Mouse (Mus musculus) bone marrow, adult 2 months (tissue): ENCODE measurements at regions not wholly inside any gene's neighbourhood (a gene's known extent, or its start where the extent isn't known, plus 50 kb on each side); places are given as distances from the start of the nearest gene placed in this dataset.

Source experiments
- CTCF ChIP-seq: fragments of 200-500 bp; IDR thresholded peaks from 2 replicates; pipeline ENCODE4 v1.5.1; 2011; ENCODE audit warnings: low read length, control low read depth; ENCODE audit not compliant: control insufficient read depth, insufficient read depth
- POLR2A ChIP-seq: fragments of 200-500 bp; IDR thresholded peaks from 2 replicates; pipeline ENCODE4 v1.6.1; 2011; ENCODE audit warnings: low read depth, mild to moderate bottlenecking, control low read depth, low read length, borderline replicate concordance; ENCODE audit not compliant: control insufficient read depth

DNA sequence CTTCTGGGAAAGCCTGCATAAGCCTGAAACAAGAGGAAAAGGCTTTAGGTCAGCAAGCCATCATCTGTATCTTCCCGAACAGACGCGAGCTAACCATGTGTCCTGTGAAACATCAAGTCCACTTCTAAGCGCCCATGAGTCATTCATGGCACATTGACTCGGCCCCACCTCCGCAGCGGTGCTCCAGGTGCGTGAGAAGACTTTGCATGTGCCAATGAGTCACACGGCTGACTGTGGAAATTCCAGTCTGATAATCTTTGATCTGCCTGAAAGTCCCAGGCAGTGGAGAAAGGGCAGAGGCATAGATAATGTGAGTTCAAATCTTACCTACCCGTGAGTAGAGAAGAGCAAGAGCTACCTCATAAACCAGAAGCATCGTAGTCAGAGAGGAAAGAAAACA lies 137.8 kb downstream of the Pfkfb3 start:
- TF ChIP-seq CTCF (no peak), POLR2A (no peak)
